Mouse (Mus musculus): ENCODE results near the gene Aplnr.

The Aplnr gene

GRCm38 (mm10) chr2:85136089-85136488 is at the start of gene Aplnr:
TSS of gene Aplnr (plus strand) at chr2:85136225.
- peak in 1 of 2 experiments; percentile 56 for DNase-seq (ENCODE audit: low spot score in 2 of 2)

- DNase-seq (ENCODE audit: low spot score in 2 of 2), result no peak
Observed at GRCm38 (mm10) chr2:85088716-85089646, 47.0 kb upstream of the Aplnr start.

- DNase-seq (ENCODE audit: low spot score in 2 of 2), result no peak
Observed at GRCm38 (mm10) chr2:85091325-85091724, 44.7 kb upstream of the Aplnr start.

- no peak for DNase-seq (ENCODE audit: low spot score in 2 of 2)
Observed at GRCm38 (mm10) chr2:85093376-85093775, 42.6 kb upstream of the Aplnr start.

GRCm38 (mm10) chr2:85095906-85096305 is 40.1 kb upstream of the Aplnr start:
- no peak for DNase-seq (ENCODE audit: low spot score in 2 of 2)

- DNase-seq (ENCODE audit: low spot score in 2 of 2), result peak in 1 of 2 experiments; percentile 29
Observed at GRCm38 (mm10) chr2:85098014-85098413, 38.0 kb upstream of the Aplnr start.

GRCm38 (mm10) chr2:85098824-85099511 is 37.1 kb upstream of the Aplnr start:
- DNase-seq (ENCODE audit: low spot score in 2 of 2), result peak; percentile 37 to 49

- DNase-seq (ENCODE audit: low spot score in 2 of 2), result peak in 1 of 2 experiments; percentile 53
Observed at GRCm38 (mm10) chr2:85103201-85103600, 32.8 kb upstream of the Aplnr start.

GRCm38 (mm10) chr2:85105426-85106013 is 30.5 kb upstream of the Aplnr start:
- peak in 1 of 2 experiments; percentile 46 for DNase-seq (ENCODE audit: low spot score in 2 of 2)

GRCm38 (mm10) chr2:85106068-85106790 is 29.8 kb upstream of the Aplnr start:
- DNase-seq (ENCODE audit: low spot score in 2 of 2), result peak in 1 of 2 experiments; percentile 53

- peak in 1 of 2 experiments; percentile 34 for DNase-seq (ENCODE audit: low spot score in 2 of 2)
Observed at GRCm38 (mm10) chr2:85106941-85107340, 29.1 kb upstream of the Aplnr start.

GRCm38 (mm10) chr2:85110288-85110875 is 25.6 kb upstream of the Aplnr start:
- DNase-seq (ENCODE audit: low spot score in 2 of 2), result peak in 1 of 2 experiments; percentile 40

- DNase-seq (ENCODE audit: low spot score in 2 of 2), result peak; percentile 16 to 55
Observed at GRCm38 (mm10) chr2:85123187-85123868, 12.7 kb upstream of the Aplnr start.

GRCm38 (mm10) chr2:85123869-85124535 is 12.0 kb upstream of the Aplnr start:
- peak; percentile 58 to 76 for DNase-seq (ENCODE audit: low spot score in 2 of 2)

GRCm38 (mm10) chr2:85129496-85129971 is 6.5 kb upstream of the Aplnr start:
- DNase-seq (ENCODE audit: low spot score in 2 of 2), result peak in 1 of 2 experiments; percentile 58

GRCm38 (mm10) chr2:85131226-85131625 is 4.8 kb upstream of the Aplnr start:
- DNase-seq (ENCODE audit: low spot score in 2 of 2), result peak in 1 of 2 experiments; percentile 44

GRCm38 (mm10) chr2:85131724-85132123 is 4.3 kb upstream of the Aplnr start:
- peak in 1 of 2 experiments; percentile 56 for DNase-seq (ENCODE audit: low spot score in 2 of 2)

GRCm38 (mm10) chr2:85132204-85132603 is 3.8 kb upstream of the Aplnr start:
- DNase-seq (ENCODE audit: low spot score in 2 of 2), result peak in 1 of 2 experiments; percentile 40

GRCm38 (mm10) chr2:85135099-85135498 is 926 bp upstream of the Aplnr start:
- peak in 1 of 2 experiments; percentile 36 for DNase-seq (ENCODE audit: low spot score in 2 of 2)
